Mouse (Mus musculus) embryonic fibroblast, embryonic 13.5 days (primary cell): ENCODE measurements around the gene Tusc2.
A peak's percentile ranks its signal among the peaks of the same experiment; 100 is the strongest.

ENCODE experiments used
- CTCF ChIP-seq: IDR thresholded peaks from 2 replicates; pipeline ENCODE4 v1.5.1; 2011; ENCODE audit warnings: mild to moderate bottlenecking, control low read depth, low read length, moderate library complexity, borderline replicate concordance; ENCODE audit not compliant: insufficient read depth
- POLR2A ChIP-seq: IDR thresholded peaks from 2 replicates; pipeline ENCODE4 v1.6.1; 2011; ENCODE audit warnings: low read depth, mild to moderate bottlenecking, control low read depth, low read length, moderate library complexity

DNA sequence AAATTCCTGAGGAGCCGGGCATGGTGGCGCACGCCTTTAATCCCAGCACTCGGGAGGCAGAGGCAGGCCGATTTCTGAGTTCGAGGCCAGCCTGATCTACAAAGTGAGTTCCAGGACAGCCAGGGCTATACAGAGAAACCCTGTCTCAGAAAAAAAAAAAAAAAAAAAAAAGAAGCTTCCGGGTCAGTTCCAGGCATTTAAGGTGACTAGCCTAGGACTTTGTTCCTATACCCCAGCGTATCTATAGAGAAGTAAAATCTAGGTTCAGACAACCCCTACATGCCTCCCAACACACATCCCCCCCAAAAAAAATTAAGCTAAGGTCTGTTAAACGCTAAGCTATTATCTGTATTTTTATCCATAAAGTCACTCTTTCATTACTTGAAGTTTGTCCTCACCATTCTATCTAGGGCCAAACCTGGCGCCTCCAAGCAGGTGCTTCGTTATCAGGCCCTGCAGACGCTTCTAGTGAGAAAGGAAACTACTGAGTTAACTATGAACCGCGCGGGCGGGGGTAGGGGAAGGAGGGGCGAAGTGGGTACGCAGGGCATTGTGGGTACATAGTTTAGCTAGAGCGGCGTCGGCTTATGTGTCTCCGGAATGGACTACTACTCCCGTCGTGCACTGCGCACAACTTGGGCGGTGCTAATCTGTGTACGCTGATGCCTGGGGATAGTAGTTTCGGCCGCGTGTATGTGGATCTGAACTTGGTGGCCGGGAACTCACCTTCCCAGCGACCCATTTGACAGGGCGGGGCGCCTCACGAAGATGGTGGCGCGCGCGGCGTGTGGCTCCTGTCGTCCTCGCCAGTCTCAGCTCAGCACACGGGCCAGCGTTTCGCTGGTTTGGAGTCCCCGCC, 24.1 kb downstream of the Tusc2 start, which contains the start of gene Ifrd2:
- TF ChIP-seq CTCF (no peak), POLR2A (peak; percentile 71)
